Mouse (Mus musculus): ENCODE measurements around the gene Hpn.

The Hpn gene

DNA sequence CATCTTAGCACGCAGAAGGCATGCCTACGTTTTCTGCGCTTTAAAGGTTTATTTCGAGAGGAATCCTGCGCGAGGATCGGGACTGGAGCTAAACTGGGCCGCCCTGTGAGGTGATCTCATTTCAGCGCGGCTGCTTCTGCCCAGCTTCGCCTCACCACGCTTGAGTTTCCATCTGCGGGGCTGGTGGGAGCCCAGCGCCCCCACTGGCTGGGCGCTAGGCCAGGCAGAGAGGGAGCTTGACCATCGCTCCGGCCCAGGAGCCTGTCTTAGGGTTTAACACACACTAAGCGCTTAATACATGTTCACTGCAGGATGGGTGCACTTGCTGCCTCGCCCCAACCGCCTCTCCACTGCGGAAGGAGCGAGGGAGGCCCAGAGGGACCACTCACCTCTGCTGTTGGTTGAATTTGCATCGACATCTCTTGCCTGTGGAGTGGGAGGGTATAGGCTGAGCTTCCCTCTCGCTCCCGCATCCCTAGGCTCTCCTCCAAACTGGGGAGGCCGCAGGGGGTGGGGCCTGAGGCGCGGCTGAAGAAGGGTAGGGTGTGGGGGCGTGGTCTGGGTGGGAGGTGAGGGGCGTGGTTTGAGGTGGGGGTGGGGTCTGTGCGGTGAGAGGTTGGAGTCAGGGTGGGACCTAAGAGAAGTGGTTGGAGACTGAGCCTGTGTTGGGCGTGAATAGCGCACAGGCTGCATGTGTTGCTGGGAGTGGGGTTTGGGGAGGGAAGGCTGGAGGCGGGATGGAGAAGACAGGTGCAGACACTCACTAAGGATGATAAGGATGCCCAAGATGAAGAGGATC is 62.3 kb downstream of the Hpn start:
- DNase-seq, result no peak

GRCm38 (mm10) chr7:31052251-31052635 is 62.8 kb downstream of the Hpn start:
- DNase-seq, result no peak

- DNase-seq, result no peak
These were observed 63.6 kb downstream of the Hpn start, which contains the start of gene Fxyd7 for GRCm38 (mm10) chr7:31051321-31052021. Gene Fxyd7, minus strand, starts transcription at chr7:31051467.

DNA sequence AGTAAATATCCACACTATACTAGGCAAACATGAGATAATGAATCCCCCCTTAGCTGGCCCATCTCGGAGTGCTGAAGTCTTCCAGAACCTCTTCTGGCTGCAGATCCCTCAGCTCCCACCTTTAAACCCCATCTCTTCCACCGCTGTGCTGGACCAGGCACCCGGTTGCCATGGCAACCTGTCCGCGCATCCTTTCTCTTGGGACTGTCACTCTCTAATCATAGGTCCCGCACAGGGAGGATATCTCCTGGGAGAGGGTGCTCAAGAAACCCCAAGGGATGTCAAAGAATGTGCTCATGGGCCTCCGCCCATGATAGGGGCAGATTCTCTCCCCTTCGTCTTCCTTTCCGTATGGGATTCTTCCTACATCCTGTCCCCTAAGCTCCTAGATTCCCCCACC is 64.2 kb downstream of the Hpn start:
- no peak for DNase-seq

DNA sequence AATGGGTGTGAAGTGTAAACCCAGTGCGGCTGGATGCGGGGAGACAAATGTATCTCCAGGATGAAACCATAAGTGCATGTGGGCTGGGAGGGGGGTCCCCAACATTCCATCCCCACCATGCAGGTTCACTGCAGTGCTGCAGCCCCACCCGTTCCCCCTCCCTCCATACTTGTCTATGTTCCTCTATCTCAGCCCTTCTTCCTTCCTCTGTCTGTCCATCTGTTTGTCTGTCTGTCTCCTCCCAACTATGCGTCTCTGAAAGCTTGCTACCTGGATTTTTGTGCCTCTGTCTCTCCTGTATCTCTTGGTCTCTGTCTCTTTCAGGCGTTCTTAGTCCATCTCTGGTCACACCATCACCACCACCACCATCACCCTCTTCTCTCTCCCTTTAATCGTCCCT is 64.6 kb downstream of the Hpn start:
- DNase-seq, result no peak

GRCm38 (mm10) chr7:31049846-31050281 is 65.2 kb downstream of the Hpn start:
- DNase-seq, result no peak

DNA sequence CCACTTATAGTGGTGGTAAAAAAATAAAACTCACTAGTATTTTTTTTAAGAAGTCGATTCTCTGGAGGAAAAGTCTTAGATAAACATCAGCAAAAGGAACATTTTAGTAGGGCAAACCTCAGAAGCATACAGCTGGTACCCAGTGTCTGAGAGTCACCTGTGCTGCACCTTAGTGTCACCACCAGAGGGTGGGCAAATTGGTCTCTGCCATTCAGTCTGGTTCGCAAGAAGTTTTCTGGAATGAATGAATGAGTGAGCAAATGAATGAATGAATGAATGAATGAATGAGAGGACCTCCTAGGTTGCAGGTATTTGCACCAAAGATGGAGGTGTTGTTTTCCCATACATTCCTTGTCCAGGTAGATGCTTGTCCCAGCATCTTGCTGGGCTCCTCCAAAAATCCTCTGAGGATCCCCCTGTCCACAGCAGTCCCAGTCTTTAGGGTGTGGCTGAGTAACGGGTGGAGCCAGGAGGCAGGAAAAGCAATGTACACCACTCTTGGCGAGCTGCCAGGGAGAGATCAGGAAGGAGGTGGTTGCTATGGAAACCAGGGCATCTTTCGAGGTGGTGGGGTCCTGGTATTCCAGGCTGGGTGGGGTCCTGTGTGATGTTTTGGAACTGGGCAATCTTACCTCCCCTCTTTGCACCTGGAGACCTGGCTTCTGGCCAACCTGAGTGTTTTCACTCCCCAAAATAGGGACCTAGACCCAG is 65.8 kb downstream of the Hpn start:
- no peak for DNase-seq
